Mouse (Mus musculus) forebrain, embryonic 15.5 days (tissue): ENCODE results near the gene Prpsap1. TPM values are rescaled to one million over a fixed set of nuclear protein-coding genes. Genes with fewer than 3 reads are reported as not detected.
"Not testable (repeated sequence)": the region's sequence is repeated elsewhere in the genome, so short reads cannot be mapped to it uniquely, and the experiment has no call there.

Experiments
- ATAC-seq: fragments of 200-750 bp; cut with Nextera tagmentation; replicated peaks from 2 replicates; pipeline ENCODE4 v1.8.0; 2017; ENCODE audit warnings: mild to moderate bottlenecking, moderate TSS enrichment, moderate library complexity
- H3K27ac ChIP-seq: fragments of 300-500 bp; sonication (generic); replicated peaks from 2 replicates; pipeline ENCODE4 v1.5.1; 2015; ENCODE audit warnings: mild to moderate bottlenecking, inconsistent platforms
- H3K27me3 ChIP-seq: fragments of 300-500 bp; sonication (generic); 2 replicates; pipeline ENCODE4 v1.6.1; 2015; ENCODE audit warnings: inconsistent platforms
- H3K36me3 ChIP-seq: fragments of 300-500 bp; sonication (generic); 2 replicates; pipeline ENCODE4 v1.6.1; 2015; ENCODE audit warnings: mild to moderate bottlenecking, inconsistent platforms
- H3K4me1 ChIP-seq: fragments of 300-500 bp; sonication (generic); 2 replicates; pipeline ENCODE4 v1.6.1; 2015; ENCODE audit warnings: inconsistent platforms
- H3K4me2 ChIP-seq: fragments of 300-500 bp; sonication (generic); replicated peaks from 2 replicates; pipeline ENCODE4 v1.6.1; 2015; ENCODE audit warnings: mild to moderate bottlenecking, inconsistent platforms
- H3K4me3 ChIP-seq: fragments of 300-500 bp; sonication (generic); 2 replicates; pipeline ENCODE4 v1.5.1; 2015; ENCODE audit warnings: mild to moderate bottlenecking, inconsistent platforms
- H3K9ac ChIP-seq: fragments of 300-500 bp; sonication (generic); replicated peaks from 2 replicates; pipeline ENCODE4 v1.6.1; 2015; ENCODE audit warnings: mild to moderate bottlenecking, inconsistent platforms
- H3K9me3 ChIP-seq: fragments of 300-500 bp; sonication (generic); 2 replicates; pipeline ENCODE4 v1.6.1; 2016; ENCODE audit warnings: inconsistent platforms
- WGBS: fragments of 180-500 bp; shearing (Covaris S2); methylation state at CpG from one replicate; pipeline ENCODE4 v1.1.7; 2015; ENCODE audit warnings: mixed read lengths; 5-methylcytosine and 5-hydroxymethylcytosine counted together
- polyA plus RNA-seq: library from polyadenylated mRNA; unstranded; fragments of >200 nt; fragmentation: Nextera tagmentation; extraction: Ambion mirVana; gene quantifications from 2 replicates; pipeline ENCODE4 v1.2.1, GENCODE M21; 2015

Prpsap1 gene
- polyA plus RNA-seq, 1 experiment from 2014 or later = 193 TPM

DNA sequence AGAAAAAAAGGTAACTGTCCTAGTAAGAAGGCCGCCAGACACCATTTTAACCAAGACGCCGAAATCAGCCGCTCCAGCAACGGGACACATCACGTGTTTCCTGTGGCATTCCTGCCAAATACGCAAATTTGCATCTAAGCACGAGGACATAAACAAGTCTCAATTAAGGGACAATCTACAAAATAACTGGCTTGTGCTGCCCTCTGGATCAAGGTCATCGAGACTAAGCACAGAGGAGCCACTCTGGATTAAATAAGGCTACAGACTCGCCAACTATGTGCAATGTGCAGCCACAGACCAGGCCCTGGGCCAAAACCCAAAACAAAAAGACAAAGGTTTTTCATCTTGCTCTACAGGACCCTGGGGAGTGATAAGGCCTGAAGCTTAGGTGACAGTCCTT is 18.0 kb downstream of the Prpsap1 start:
- Histone ChIP-seq H3K4me3 (no peak overlapping the region), H3K9ac (no peak overlapping the region), H3K9me3 (no peaks in the 10 kb centered on the region), H3K27me3 (no peaks in the 10 kb centered on the region), H3K4me2 (no peak overlapping the region), H3K36me3 (peaks cover 89% of the 10 kb centered on the region), H3K27ac (peak overlapping the region; percentile 62; the same call in 1 of the 2 replicates), H3K4me1 (no peaks in the 10 kb centered on the region)
- 75% methylated on average over 10 of the region's 10 CpGs for WGBS
- ATAC-seq = no peak

DNA sequence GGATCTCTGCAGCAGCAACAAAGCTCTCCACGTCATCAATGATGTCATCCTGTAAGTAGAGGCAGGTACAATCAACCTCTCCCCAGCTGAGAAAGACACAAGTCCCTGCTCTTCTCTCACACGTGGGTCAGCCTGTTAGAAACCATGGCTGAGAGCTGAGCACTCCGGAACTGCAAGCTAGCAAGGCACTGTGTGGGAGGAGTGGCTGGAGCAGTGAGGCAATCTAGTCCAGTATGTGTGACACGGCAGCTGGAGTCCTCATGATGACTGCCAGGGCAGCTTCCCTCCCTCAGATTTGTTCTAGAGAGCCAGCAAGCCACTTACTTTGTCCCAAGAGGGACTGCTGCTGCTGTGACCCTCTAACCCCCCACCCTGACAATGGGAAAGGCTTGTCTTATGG is 21.7 kb downstream of the Prpsap1 start:
- WGBS = 84% methylated on average over 4 of the region's 4 CpGs
- Histone ChIP-seq H3K4me3 (no peak overlapping the region), H3K4me2 (no peak overlapping the region), H3K4me1 (no peaks in the 10 kb centered on the region), H3K36me3 (peaks cover 67% of the 10 kb centered on the region), H3K27ac (no peak overlapping the region), H3K27me3 (no peaks in the 10 kb centered on the region), H3K9ac (no peak overlapping the region), H3K9me3 (no peaks in the 10 kb centered on the region)
- ATAC-seq = no peak

DNA sequence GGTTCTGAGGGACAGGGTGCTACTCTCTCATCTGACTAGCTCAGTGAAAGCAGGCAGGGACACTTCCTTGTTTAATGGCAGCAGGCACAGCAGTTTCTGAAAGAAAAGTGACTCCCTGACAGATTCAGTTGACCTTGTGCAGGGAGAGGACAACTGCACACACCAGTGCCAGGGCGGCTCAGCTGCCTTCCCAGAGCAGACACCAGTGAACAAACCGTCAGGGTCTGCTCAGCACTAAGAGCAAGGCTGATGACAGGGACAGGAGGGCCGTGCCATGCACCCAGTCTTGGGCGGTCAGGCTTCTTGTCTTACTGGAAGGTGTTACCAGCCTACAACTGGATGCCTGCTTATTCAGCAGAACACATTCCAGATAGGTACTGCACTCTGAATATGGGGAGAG is 23.1 kb downstream of the Prpsap1 start:
- ATAC-seq = no peak
- Histone ChIP-seq H3K27me3 (no peaks in the 10 kb centered on the region), H3K9me3 (no peaks in the 10 kb centered on the region), H3K4me3 (no peak overlapping the region), H3K4me1 (no peaks in the 10 kb centered on the region), H3K27ac (no peak overlapping the region), H3K9ac (no peak overlapping the region), H3K4me2 (no peak overlapping the region), H3K36me3 (peaks cover 53% of the 10 kb centered on the region)
- WGBS = 95% methylated on average over 4 of the region's 4 CpGs

DNA sequence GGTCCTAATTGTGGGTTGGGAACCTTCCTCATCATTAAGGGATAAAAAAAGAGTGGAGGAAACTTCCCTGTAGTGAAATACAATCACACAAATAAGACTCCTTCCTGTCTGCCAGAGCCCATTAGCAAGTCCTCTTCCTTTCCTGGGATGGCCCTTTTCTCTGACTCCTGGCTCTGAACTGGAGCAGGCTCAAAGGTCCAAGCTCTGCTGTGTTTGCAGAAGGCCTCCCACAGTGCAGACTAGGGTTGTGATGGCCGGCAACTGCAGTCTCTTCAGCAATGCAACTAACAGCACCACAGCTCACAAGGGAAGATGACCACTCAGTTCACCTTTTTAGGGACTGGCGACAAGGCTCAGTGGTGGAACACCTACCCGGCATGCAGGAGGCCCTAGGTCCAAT is 23.8 kb downstream of the Prpsap1 start:
- no peak overlapping the region for H3K9ac ChIP-seq
- ATAC-seq = no peak
- 70% methylated on average over 3 of the region's 3 CpGs for WGBS
- no peak overlapping the region for H3K4me2 ChIP-seq
- H3K36me3 ChIP-seq = peaks cover 47% of the 10 kb centered on the region
- no peaks in the 10 kb centered on the region for H3K27me3 ChIP-seq
- no peaks in the 10 kb centered on the region for H3K9me3 ChIP-seq
- H3K4me1 ChIP-seq = no peaks in the 10 kb centered on the region
- H3K27ac ChIP-seq = no peak overlapping the region
- H3K4me3 ChIP-seq = no peak overlapping the region

DNA sequence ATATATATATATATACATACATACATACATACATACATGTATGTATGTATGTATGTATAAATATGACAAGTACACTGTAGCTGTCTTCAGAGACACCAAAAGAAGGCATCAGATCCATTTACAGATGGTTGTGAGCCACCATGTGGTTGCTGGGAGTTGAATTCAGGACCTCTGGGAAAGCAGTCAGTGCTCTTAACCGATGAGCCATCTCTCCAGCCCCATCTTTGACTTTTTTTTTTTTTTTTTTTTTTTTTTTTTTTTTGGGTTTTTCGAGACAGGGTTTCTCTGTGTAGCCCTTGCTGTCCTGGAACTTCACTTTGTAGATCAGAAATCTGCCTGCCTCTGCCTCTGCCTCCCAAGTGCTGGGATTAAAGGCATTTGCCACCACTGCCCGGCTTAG is 25.7 kb downstream of the Prpsap1 start:
- H3K27ac ChIP-seq, H3K9me3 ChIP-seq, H3K9ac ChIP-seq, H3K4me2 ChIP-seq, H3K4me3 ChIP-seq, H3K27me3 ChIP-seq, H3K4me1 ChIP-seq, ATAC-seq: not testable (repeated sequence)
- H3K36me3 ChIP-seq = peaks cover 33% of the 10 kb centered on the region
- 79% methylated on average over 3 of the region's 3 CpGs for WGBS

DNA sequence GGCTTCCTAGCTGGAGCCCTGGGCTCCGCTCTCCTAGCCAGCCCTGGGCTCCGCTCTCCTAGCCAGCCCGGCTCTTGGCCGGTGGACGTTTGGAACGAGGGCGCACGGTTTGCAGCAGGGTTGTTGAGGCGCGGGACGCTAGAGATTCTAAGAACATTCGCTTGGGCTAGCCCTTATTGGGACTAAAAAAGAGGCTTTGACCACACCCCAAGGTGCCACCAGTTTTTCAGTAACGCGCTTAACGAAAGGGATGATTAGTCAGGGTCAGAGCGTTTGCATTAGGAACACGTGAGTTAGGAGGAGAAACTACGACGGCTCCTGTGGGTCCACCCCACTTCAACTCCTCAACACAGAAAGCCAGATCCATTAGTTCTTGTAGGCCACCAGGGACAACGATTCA is 27.9 kb downstream of the Prpsap1 start, which contains the start of gene Qrich2:
Gene Qrich2, minus strand, starts transcription at position 101 of the 400 bp plus-strand sequence.
- Histone ChIP-seq H3K4me3 (no peak within 1 kb of the TSS), H3K4me2 (no peak within 1 kb of the TSS), H3K27ac (no peak within 1 kb of the TSS), H3K4me1 (0 out of 2 replicates have a peak, but pooled peaks cover 2% of the 10 kb centered on the region), H3K9me3 (no peaks in the 10 kb centered on the region), H3K27me3 (no peaks in the 10 kb centered on the region), H3K36me3 (peaks cover 14% of the 10 kb centered on the region), H3K9ac (no peak within 1 kb of the TSS)
- WGBS = 68% methylated on average over 20 of the region's 20 CpGs
- no peak for ATAC-seq

DNA sequence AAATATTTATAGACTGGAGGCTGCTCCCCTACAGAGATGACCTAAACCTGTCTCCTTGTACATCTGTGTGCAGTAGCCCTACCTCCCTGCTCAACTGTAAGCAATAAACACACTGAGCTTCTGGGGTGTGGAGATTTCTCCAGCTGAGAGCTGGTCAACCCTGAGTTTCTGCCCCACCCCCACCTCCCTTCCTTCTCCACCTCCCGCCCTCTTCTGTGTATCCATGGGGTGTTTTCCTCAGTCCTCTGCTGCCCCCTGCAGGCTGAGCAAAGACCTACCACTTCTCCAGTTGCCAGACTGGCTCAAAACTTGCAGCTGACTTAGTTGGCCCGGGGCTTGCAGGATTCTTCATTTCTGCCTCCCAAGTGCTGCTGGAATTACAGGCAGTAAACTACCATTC is 30.2 kb downstream of the Prpsap1 start:
- no peak; the same call in 1 of the 2 replicates for ATAC-seq
- H3K27me3 ChIP-seq = no peaks in the 10 kb centered on the region
- H3K27ac ChIP-seq = no peak overlapping the region
- WGBS = 14% methylated on average over 2 of the region's 2 CpGs
- no peaks in the 10 kb centered on the region for H3K9me3 ChIP-seq
- H3K4me1 ChIP-seq = 0 out of 2 replicates have a peak, but pooled peaks cover 2% of the 10 kb centered on the region
- no peak overlapping the region for H3K4me3 ChIP-seq
- no peak overlapping the region for H3K9ac ChIP-seq
- no peak overlapping the region for H3K4me2 ChIP-seq
- H3K36me3 ChIP-seq = no peaks in the 10 kb centered on the region

DNA sequence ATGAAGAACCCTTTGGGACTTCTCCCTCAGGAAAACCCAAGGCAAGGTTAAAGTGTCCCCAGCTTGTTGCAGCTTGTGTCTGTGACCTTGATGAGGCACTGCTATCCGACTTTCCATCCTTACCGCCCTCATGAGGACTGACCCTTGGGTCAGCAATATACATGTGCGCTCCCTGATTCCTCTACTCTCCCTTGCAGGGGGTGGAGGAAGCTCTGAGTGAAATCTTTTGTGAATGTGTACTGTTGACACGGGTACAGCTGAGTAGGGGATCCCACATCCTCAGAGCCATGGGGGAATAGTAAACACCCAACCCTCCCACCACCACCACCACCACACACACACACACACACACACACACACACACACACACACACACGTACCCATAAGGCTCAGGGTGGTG is 30.7 kb downstream of the Prpsap1 start:
- Histone ChIP-seq H3K4me3 (no peak overlapping the region), H3K27ac (no peak overlapping the region), H3K36me3 (no peaks in the 10 kb centered on the region), H3K27me3 (no peaks in the 10 kb centered on the region), H3K4me1 (0 out of 2 replicates have a peak, but pooled peaks cover 2% of the 10 kb centered on the region), H3K4me2 (no peak overlapping the region), H3K9ac (no peak overlapping the region), H3K9me3 (no peaks in the 10 kb centered on the region)
- WGBS = 61% methylated on average over 5 of the region's 5 CpGs
- ATAC-seq = no peak

DNA sequence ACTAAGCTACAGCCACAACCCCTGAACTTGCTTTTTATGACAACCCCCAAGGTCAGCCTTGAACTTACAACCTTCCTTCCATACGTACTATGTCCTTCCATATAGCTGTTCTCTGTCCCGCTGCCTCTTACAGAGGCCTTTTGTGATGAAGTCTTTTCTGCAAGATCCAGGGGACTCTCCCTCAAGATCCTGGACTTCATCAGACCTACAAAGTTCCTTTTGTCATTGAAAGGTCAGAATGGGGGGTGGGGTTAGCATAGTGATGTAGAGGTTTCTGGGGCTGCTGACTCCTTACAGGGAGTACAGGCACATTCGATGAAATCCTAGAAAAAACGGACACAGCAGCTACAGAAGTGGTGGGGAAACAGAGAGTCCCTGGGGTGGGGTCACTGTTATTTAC is 34.2 kb downstream of the Prpsap1 start:
- no peak for ATAC-seq
- no peak overlapping the region for H3K9ac ChIP-seq
- H3K4me1 ChIP-seq = 0 out of 2 replicates have a peak, but pooled peaks cover 2% of the 10 kb centered on the region
- H3K4me3 ChIP-seq = no peak overlapping the region
- WGBS = 58% methylated on average over 4 of the region's 4 CpGs
- H3K27me3 ChIP-seq = no peaks in the 10 kb centered on the region
- H3K4me2 ChIP-seq = no peak overlapping the region
- H3K9me3 ChIP-seq = no peaks in the 10 kb centered on the region
- H3K27ac ChIP-seq = no peak overlapping the region
- H3K36me3 ChIP-seq = no peaks in the 10 kb centered on the region

DNA sequence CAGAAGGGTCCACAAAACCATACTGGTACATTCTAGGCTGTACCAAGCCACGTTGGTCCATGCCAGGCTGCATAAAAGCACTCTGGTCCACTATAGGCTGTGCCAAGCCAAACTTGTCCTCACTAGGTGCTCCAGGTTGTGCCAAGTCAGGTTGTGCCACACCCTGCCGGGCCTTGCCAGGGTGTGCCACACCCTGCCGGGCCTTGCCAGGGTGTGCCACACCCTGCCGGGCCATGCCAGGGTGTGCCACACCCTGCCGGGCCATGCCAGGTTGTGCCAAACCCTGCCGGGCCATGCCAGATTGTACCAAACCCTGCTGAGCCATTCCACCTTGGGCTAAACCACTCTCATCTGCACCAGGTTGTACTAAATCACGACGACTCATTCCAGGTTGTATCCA is 37.8 kb downstream of the Prpsap1 start:
- H3K4me2 ChIP-seq = no peak overlapping the region
- H3K9ac ChIP-seq = no peak overlapping the region
- no peaks in the 10 kb centered on the region for H3K9me3 ChIP-seq
- no peaks in the 10 kb centered on the region for H3K36me3 ChIP-seq
- no peak overlapping the region for H3K27ac ChIP-seq
- ATAC-seq = no peak
- H3K4me3 ChIP-seq = no peak overlapping the region
- no peaks in the 10 kb centered on the region for H3K27me3 ChIP-seq
- 85% methylated on average over 8 of the region's 8 CpGs for whole genome bisulfite sequencing
- H3K4me1 ChIP-seq = no peaks in the 10 kb centered on the region

DNA sequence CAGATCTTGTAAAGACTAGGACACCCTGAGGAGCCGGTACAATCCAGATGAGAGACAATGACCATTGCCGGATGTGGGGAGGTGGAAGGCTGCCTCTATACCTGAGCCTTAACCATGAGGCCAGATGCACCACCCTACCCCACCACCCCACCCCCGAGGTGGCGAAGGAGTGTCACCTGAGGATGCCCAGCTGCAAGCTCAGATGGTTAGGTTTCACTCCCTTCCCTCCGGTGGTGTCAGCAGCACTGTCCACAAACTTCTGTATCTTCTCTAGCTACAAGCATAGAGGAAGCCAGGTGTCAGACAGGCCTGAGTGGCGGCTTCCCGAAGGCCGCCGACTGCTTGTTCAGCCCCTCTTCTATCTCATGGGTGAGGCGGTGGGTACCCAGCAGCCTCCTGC is 40.1 kb downstream of the Prpsap1 start:
- 86% methylated on average over 10 of the region's 10 CpGs for WGBS
- H3K4me2 ChIP-seq = no peak overlapping the region
- no peaks in the 10 kb centered on the region for H3K4me1 ChIP-seq
- no peaks in the 10 kb centered on the region for H3K36me3 ChIP-seq
- H3K27me3 ChIP-seq = no peaks in the 10 kb centered on the region
- no peak overlapping the region for H3K9ac ChIP-seq
- no peaks in the 10 kb centered on the region for H3K9me3 ChIP-seq
- no peak overlapping the region for H3K4me3 ChIP-seq
- no peak for ATAC-seq
- no peak overlapping the region for H3K27ac ChIP-seq

DNA sequence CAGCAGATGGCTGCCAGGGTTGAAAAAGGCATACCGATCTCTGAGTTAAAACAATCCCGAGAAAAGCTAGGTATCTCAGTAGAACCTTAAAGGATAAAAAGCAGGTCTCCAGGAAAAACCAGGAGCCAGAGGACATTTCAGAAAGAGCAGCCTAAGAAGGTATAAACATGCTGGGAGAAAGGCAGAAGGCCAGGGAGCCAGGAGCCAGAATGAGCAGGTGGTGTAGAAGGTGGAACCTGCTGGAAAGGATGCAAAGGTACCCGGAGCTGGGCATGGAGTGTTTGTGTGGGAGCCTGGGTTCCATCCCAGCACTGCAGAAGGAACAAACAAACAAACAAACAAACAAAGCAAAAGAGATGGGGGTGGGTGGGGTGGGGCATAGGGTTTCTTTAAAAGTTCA is 44.7 kb downstream of the Prpsap1 start:
- peaks cover 18% of the 10 kb centered on the region; the same call in 1 of the 2 replicates for H3K27me3 ChIP-seq
- ATAC-seq = no peak

DNA sequence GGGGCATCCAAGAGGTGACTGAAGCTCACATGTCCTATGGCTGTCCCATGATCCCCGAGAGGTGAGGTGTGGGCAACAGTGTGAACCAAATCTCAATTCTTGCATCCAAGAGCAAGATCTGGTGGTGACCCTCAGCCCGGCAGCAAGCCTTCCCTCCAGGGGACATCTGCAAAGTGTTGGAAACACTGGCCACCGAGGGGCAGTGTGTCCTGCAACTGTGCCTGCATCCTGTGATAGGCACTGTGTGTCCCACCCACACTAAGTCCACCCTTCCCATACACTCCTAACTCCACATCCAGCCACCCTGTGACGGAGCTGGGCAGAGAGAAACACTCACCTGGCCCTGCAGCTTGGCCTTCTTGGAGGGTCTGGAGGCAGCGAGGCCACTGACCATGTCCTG is 46.2 kb downstream of the Prpsap1 start:
- no peak for ATAC-seq
- WGBS = 76% methylated on average over 5 of the region's 5 CpGs

More for the DNA sequence above, 44.7 kb downstream of the Prpsap1 start:
- Histone ChIP-seq H3K4me2 (no peak overlapping the region), H3K9ac (no peak overlapping the region), H3K27ac (no peak overlapping the region), H3K4me1 (peaks cover 4% of the 10 kb centered on the region), H3K9me3 (no peaks in the 10 kb centered on the region), H3K36me3 (no peaks in the 10 kb centered on the region), H3K4me3 (no peak overlapping the region)
- 87% methylated on average over 3 of the region's 3 CpGs for WGBS

More for the DNA sequence above, 46.2 kb downstream of the Prpsap1 start:
- H3K27me3 ChIP-seq = peaks cover 18% of the 10 kb centered on the region; the same call in 1 of the 2 replicates
- no peaks in the 10 kb centered on the region for H3K9me3 ChIP-seq
- H3K4me2 ChIP-seq = no peak overlapping the region
- H3K9ac ChIP-seq = no peak overlapping the region
- peaks cover 4% of the 10 kb centered on the region for H3K4me1 ChIP-seq
- H3K27ac ChIP-seq = no peak overlapping the region
- no peak overlapping the region for H3K4me3 ChIP-seq
- H3K36me3 ChIP-seq = no peaks in the 10 kb centered on the region
